Mouse (Mus musculus) ovary, adult 10 weeks (tissue): Measurements from ENCODE around the gene Surf6. TPM values are rescaled to one million over a fixed set of nuclear protein-coding genes. Genes with fewer than 3 reads are reported as not detected.

Experiments used
- polyA plus RNA-seq: library from polyadenylated mRNA; stranded (reverse); fragments of 350-450 nt; fragmentation: Illumina TruSeq; extraction: RNeasy Lipid Tissue Mini Kit (QIAGEN cat#74804); gene quantifications from one replicate; pipeline ENCODE4 v1.2.3, GENCODE M21; 2014

Gene Surf6
- polyA plus RNA-seq: 12.8 TPM

DNA sequence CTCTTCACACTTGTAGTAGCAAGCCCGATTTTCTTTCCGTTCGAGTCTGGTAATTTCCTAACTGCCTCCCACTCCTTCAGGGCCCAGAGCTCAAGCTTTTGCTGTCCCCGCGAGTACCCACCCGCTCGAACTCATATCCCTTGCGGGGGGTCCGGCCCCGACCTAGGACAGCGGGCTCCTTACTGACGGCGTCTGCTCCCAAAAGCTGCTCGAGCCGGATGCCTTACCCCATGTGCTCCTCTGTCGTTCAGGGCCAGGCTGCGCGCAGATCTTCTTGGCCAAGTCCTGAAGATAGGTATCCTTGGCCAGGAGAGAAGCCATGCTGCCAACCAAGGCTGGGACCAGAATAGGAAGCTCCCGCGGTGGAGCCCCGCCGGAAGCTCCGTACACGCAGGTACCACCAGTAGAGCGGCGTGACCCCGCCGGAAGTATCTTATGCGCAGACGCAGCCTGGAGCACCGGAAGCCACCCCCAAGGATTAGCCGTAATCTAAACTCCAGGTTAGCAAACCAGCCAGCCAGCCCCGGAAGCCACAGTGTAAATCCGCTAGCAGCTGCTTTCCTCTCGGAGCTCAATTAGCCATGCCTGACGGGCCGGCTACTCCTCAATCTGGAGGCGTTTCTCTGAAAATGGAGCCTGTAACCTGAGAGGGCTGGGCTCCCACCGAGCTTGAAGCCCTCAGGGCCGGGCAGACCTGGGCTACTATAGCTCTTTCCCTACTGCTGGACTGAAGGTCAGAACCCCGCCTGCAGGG, at the start of gene Surf6:
TSS of gene Surf6 (minus strand) at position 413 of the 754 bp plus-strand sequence.

GRCm38 (mm10) chr2:26933304-26934055, 30.8 kb upstream of the Surf6 start, which contains the start of the genes Surf4 and Stkld1:
Surf4 (minus strand) TSS chr2:26933928.
Stkld1 (plus strand) TSS chr2:26934047.

GRCm38 (mm10) chr2:26915927-26916728, 13.4 kb upstream of the Surf6 start, which contains the start of the genes Surf2 and Surf1:
Surf2 (plus strand) TSS chr2:26916367.
Surf1 (minus strand) TSS chr2:26916530.

GRCm38 (mm10) chr2:26910124-26910993, 7.7 kb upstream of the Surf6 start, which contains the start of the genes Med22 and Rpl7a:
Med22 (minus strand) TSS chr2:26910677.
Rpl7a (plus strand) TSS chr2:26910764.

GRCm38 (mm10) chr2:26864879-26865278, 37.8 kb downstream of the Surf6 start, which contains the start of gene Abo:
Abo (minus strand) TSS chr2:26864979.

Other genes with a start within 250 kb of the Surf6 start
- gene Lcn4, start 231.6 kb downstream of the Surf6 start, polyA plus RNA-seq: not detected
- not detected for gene Abo, start 37.9 kb downstream of the Surf6 start, polyA plus RNA-seq
- gene Med22, start 7.8 kb upstream of the Surf6 start, polyA plus RNA-seq: 13.3 TPM
- gene Rpl7a, start 7.9 kb upstream of the Surf6 start, polyA plus RNA-seq: 46.4 TPM
- 7.6 TPM for gene Surf2, start 13.5 kb upstream of the Surf6 start, polyA plus RNA-seq
- gene Surf1, start 13.7 kb upstream of the Surf6 start, polyA plus RNA-seq: 23.5 TPM
- 113 TPM for gene Surf4, start 31.0 kb upstream of the Surf6 start, polyA plus RNA-seq
- not detected for gene Stkld1, start 31.2 kb upstream of the Surf6 start, polyA plus RNA-seq
- 45.4 TPM for gene Rexo4, start 61.5 kb upstream of the Surf6 start, polyA plus RNA-seq
- gene Adamts13, start 70.5 kb upstream of the Surf6 start, polyA plus RNA-seq: not detected
- gene Cacfd1, start 107.0 kb upstream of the Surf6 start, polyA plus RNA-seq: 19.5 TPM
- gene Slc2a6, start 125.1 kb upstream of the Surf6 start, polyA plus RNA-seq: not detected
- gene Mymk, start 169.3 kb upstream of the Surf6 start, polyA plus RNA-seq: not detected
- 0.40 TPM for gene Adamtsl2, start 176.5 kb upstream of the Surf6 start, polyA plus RNA-seq
- not detected for gene Fam163b, start 239.6 kb upstream of the Surf6 start, polyA plus RNA-seq